Mouse (Mus musculus) liver, adult 2 months (tissue): ENCODE data around the gene Klrb1b.

ENCODE experiments used
- CTCF ChIP-seq: fragments of 200-500 bp; IDR thresholded peaks from 2 replicates; pipeline ENCODE4 v1.5.1; 2011; ENCODE audit warnings: low read depth, low read length, control low read depth
- POLR2A ChIP-seq: fragments of 200-500 bp; IDR thresholded peaks from 2 replicates; pipeline ENCODE4 v1.6.1; 2011; ENCODE audit warnings: low read length, control low read depth; ENCODE audit not compliant: insufficient read depth; ENCODE audit errors: extremely low read depth

GRCm38 (mm10) chr6:128807021-128807420, 19.1 kb downstream of the Klrb1b start:
- no peak for TF ChIP-seq CTCF
- TF ChIP-seq POLR2A, result no peak
